9 mouse cellular contexts compared by ENCODE assay signal in genomic region chr16:94931343-94932301, GRCm38 (mm10).
DNase-seq lines count a peak whose midpoint lies in the region; ATAC-seq lines count a peak whose summit lies in the region.
"Had no signal": no experiment of that assay in that cellular context is flagged by ENCODE, and none has a peak within 500 bp of the region (broad histone marks: within the 10 kb centered on the region; RNA-seq: fewer than 3 reads in every experiment).

No protein-coding gene starts in this region.

- ATAC-seq in neural tube, embryonic 11.5 days (ENCODE audit: insufficient read depth, low FRiP score, low TSS enrichment) = no peak
- ATAC-seq in embryonic facial prominence, embryonic 15.5 days (ENCODE audit: insufficient number of reproducible peaks, low FRiP score, low TSS enrichment, low read depth) = peak; percentile 39
- ATAC-seq in midbrain, embryonic 12.5 days (ENCODE audit: low FRiP score, low read depth) = peak; percentile 73
- no peak for ATAC-seq in megakaryocyte progenitor cell, adult 5-6 weeks (replicated peaks; ENCODE audit: poor library complexity)

- no peak overlapping the region for H3K9ac ChIP-seq in neural tube, embryonic 11.5 days (ENCODE audit: low read length)
- H3K9ac ChIP-seq in embryonic facial prominence, embryonic 15.5 days = no peak overlapping the region
- no peak overlapping the region for H3K9ac ChIP-seq in midbrain, embryonic 12.5 days (replicated peaks)
- H3K9ac ChIP-seq: liver, embryonic 15.5 days had no signal

- 8% methylated on average over 21 of the region's 21 CpGs for WGBS in neural tube, embryonic 11.5 days
- 6% methylated on average over 21 of the region's 21 CpGs for WGBS in embryonic facial prominence, embryonic 15.5 days
- WGBS in midbrain, embryonic 12.5 days = 7% methylated on average over 21 of the region's 21 CpGs

- no peak for DNase-seq in neural tube, embryonic 11.5 days (ENCODE audit: low spot score)
- no peak for DNase-seq in neural tube, embryonic 10.5 days (ENCODE audit: extremely low spot score, low spot score)
- peak; percentile 79 for DNase-seq in layer of hippocampus, adult 11-12 months (ENCODE audit: low spot score)
- no peak for DNase-seq in ovary, postnatal 14 days (ENCODE audit: low spot score)
- no peak for DNase-seq in gastrocnemius, postnatal 36 days

- no peaks in the 10 kb centered on the region for H3K27me3 ChIP-seq in neural tube, embryonic 11.5 days (ENCODE audit: control insufficient read depth, insufficient read depth, low read length)
- H3K27me3 ChIP-seq in embryonic facial prominence, embryonic 15.5 days = no peaks in the 10 kb centered on the region
- no peaks in the 10 kb centered on the region for H3K27me3 ChIP-seq in midbrain, embryonic 12.5 days
- H3K27me3 ChIP-seq: liver, embryonic 15.5 days had no signal

- no peaks in the 10 kb centered on the region for H3K36me3 ChIP-seq in neural tube, embryonic 11.5 days (ENCODE audit: control insufficient read depth, insufficient read depth, low read length)
- H3K36me3 ChIP-seq in embryonic facial prominence, embryonic 15.5 days = no peaks in the 10 kb centered on the region
- H3K36me3 ChIP-seq in midbrain, embryonic 12.5 days = no peaks in the 10 kb centered on the region
- H3K36me3 ChIP-seq: liver, embryonic 15.5 days had no signal

- no peaks in the 10 kb centered on the region for H3K9me3 ChIP-seq in neural tube, embryonic 11.5 days (ENCODE audit: control insufficient read depth, low read length)
- no peaks in the 10 kb centered on the region for H3K9me3 ChIP-seq in embryonic facial prominence, embryonic 15.5 days (replicated peaks)
- H3K9me3 ChIP-seq in midbrain, embryonic 12.5 days = no peaks in the 10 kb centered on the region
- H3K9me3 ChIP-seq: liver, embryonic 15.5 days had no signal

- H3K4me2 ChIP-seq in neural tube, embryonic 11.5 days (ENCODE audit: low read depth) = peak overlapping the region; percentile 27
- H3K4me2 ChIP-seq in embryonic facial prominence, embryonic 15.5 days (replicated peaks) = peak overlapping the region; percentile 37
- H3K4me2 ChIP-seq in midbrain, embryonic 12.5 days (replicated peaks) = peak overlapping the region; percentile 39
- H3K4me2 ChIP-seq: liver, embryonic 15.5 days had no signal

- H3K27ac ChIP-seq in neural tube, embryonic 11.5 days (ENCODE audit: low read depth, low read length) = no peak overlapping the region
- H3K27ac ChIP-seq in embryonic facial prominence, embryonic 15.5 days (replicated peaks) = no peak overlapping the region
- no peak overlapping the region for H3K27ac ChIP-seq in midbrain, embryonic 12.5 days (replicated peaks)
- H3K27ac ChIP-seq: liver, embryonic 15.5 days had no signal

- H3K4me3 ChIP-seq in neural tube, embryonic 11.5 days (ENCODE audit: low read depth, low read length) = no peak overlapping the region
- H3K4me3 ChIP-seq in embryonic facial prominence, embryonic 15.5 days (replicated peaks) = no peak overlapping the region
- H3K4me3 ChIP-seq in midbrain, embryonic 12.5 days = peak overlapping the region; percentile 5; the same call in 1 of the 2 replicates
- H3K4me3 ChIP-seq: liver, embryonic 15.5 days had no signal

- intact Hi-C loops in gastrocnemius, postnatal 36 days (cut with DNase I) = no loop called here

- H3K4me1 ChIP-seq in neural tube, embryonic 11.5 days (ENCODE audit: control insufficient read depth, insufficient read depth, low read length) = peaks cover 3% of the 10 kb centered on the region; the same call in 1 of the 2 replicates
- H3K4me1 ChIP-seq in embryonic facial prominence, embryonic 15.5 days = peaks cover 12% of the 10 kb centered on the region; the same call in 1 of the 2 replicates
- peaks cover 15% of the 10 kb centered on the region for H3K4me1 ChIP-seq in midbrain, embryonic 12.5 days
- H3K4me1 ChIP-seq: liver, embryonic 15.5 days had no signal

Comparison
In these comparisons a context has a peak if more than half of its experiments do, and no peak if none do; other contexts are left out.
1. ATAC-seq: peak in embryonic facial prominence, embryonic 15.5 days (single experiment) and midbrain, embryonic 12.5 days (single experiment); none in neural tube, embryonic 11.5 days (single experiment) and megakaryocyte progenitor cell, adult 5-6 weeks (single experiment).
2. Peak in every context shown above with its lines, with median percentiles within 50 percentile points of each other: H3K4me2 ChIP-seq.